Mouse (Mus musculus): ENCODE measurements at regions not wholly inside any gene's neighbourhood (a gene's known extent, or its start where the extent isn't known, plus 50 kb on each side); places are given as distances from the start of the nearest gene placed in this dataset.
"Not testable (repeated sequence)": the region's sequence is repeated elsewhere in the genome, so short reads cannot be mapped to it uniquely, and the experiment has no call there.

DNA sequence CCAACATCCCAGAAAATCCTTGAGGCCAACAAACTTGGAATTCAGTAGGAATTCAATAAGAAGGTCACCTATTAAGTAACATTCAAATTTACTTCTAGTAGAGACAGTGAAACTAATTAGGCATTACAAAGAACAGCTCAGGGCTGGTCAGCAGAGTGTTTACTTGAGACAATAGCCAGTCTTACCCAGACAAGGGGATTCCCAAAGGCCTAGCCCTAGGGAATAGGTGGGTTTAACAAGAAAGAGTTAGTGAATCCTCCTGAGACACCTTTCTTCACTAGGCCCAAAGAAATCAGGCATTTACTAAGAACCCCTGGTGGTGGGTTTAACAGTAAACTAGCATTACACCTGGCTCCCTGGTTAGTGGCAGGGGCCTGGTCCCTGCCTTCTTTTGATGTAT is 597.7 kb upstream of the Cdh9 start:
- no peak for DNase-seq (ENCODE audit: low read depth, low spot score)

- no peak for DNase-seq (ENCODE audit: low read depth, low spot score)
Measured at GRCm38 (mm10) chr15:16158164-16158563, 570.4 kb upstream of the Cdh9 start.

GRCm38 (mm10) chr15:16163969-16164368 is 564.6 kb upstream of the Cdh9 start:
- no peak for DNase-seq (ENCODE audit: low read depth, low spot score)

GRCm38 (mm10) chr15:16213354-16213753 is 515.2 kb upstream of the Cdh9 start:
- DNase-seq (ENCODE audit: low read depth, low spot score) = no peak

DNA sequence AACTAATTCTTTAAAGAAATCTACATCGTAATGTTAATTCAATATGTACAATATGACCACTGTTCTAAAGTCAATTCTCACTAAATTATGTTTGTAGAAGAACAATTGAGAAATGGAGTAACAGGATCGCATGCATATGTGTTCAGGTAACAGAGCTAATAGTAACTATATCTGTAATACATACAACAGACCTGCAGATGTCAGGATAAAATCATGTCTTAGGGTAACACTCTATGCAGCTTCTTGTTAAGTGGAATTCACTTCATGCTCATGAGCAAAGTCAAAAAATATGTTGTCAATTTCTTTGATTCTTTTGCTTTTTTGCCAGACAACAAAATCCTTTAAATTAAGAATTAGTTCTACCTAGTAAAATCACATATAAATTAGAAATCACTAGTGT is 506.9 kb upstream of the Cdh9 start:
- DNase-seq (ENCODE audit: low read depth, low spot score) = no peak

GRCm38 (mm10) chr15:16248595-16248994 is 480.0 kb upstream of the Cdh9 start:
- DNase-seq (ENCODE audit: low read depth, low spot score) = no peak

GRCm38 (mm10) chr15:16285166-16285565 is 443.4 kb upstream of the Cdh9 start:
- DNase-seq (ENCODE audit: low read depth, low spot score) = no peak

DNA sequence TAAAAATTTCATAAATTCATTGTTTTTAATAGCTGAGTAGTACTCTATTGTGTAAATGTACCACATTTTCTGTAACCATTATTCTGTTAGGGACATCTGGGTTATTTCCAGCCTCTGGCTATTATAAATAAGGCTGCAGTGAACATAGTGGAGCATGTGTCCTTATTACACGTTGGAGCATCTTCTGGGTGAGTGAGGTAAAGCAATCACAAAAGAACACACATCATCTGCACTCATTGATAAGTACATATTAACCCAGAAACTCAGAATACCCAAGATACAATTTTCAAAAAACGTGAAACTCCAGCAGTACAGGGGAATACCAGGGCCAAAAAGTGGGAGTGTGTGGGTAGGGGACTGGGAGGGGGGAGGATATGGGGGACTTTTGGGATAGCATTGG is 434.0 kb upstream of the Cdh9 start:
- not testable (repeated sequence) for DNase-seq (ENCODE audit: low read depth, low spot score)

DNA sequence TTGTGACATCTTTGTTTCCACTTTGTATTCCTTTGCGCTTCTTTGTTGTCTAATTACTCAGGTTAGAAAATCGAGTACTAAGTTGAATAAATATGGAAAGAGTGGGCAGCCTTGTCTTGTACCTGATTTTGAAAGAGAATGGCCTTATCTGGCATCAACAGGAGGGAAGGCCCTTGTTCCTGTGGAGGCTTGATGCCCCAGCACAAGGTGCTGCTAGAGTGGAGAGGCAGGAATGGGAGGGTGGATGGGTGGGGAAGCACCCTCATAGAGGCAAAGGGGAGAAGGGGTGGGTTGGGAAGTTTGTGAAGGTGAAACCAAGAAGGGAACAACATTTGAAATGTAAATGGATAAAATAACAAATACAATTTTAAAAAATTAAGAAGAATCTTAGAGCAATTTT is 418.9 kb upstream of the Cdh9 start:
- no peak for DNase-seq (ENCODE audit: low read depth, low spot score)

DNA sequence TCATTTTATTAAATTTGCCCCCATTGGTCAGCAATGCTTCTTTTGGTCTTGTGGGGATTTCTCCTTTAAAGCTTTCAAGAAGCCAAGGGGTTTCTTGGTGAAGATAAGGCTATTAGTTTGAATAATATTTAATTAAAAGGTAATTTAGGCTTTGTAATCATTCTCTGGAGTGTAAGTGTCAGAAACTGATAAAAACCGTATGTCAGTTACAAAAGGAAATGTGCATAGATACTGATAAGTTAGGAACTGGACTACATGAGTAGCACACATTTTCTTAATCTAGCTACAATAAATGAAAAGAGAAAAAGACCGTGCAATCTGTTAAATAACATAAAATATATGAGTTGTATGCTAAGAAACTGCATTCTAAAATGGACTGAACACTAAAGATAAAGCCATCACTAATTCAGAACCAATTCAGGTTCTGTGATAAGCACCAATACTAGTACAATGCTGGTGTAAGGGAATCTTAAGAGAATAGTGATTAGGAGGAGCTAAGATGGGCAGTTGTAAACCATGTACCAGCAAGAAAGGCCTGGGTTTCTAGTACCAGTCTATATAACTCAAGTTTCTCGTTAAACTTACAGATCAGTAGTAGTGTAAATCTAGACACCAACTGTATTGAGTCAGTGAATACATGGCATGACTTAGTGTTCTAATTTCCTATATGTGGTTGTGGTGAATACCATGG is 416.5 kb upstream of the Cdh9 start:
- no peak for DNase-seq (ENCODE audit: low read depth, low spot score)

DNA sequence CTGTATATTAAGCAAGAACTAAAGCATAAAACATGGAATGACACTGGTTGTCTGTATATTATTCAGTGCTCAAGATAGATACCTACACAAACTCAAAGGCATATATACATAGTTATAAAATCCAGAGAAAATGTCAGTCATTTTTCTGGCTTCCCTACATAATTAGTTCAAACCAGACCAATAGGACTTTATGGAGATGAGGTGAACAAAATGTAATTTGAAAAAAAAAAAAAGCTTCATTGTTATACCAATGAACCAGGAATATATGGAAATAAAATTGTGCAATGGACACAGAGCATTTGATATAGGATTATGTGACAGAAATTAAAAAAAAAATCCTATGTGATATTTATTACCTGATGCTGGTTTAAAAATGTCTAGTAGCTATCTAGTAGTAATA is 415.8 kb upstream of the Cdh9 start:
- DNase-seq (ENCODE audit: low read depth, low spot score) = no peak

DNA sequence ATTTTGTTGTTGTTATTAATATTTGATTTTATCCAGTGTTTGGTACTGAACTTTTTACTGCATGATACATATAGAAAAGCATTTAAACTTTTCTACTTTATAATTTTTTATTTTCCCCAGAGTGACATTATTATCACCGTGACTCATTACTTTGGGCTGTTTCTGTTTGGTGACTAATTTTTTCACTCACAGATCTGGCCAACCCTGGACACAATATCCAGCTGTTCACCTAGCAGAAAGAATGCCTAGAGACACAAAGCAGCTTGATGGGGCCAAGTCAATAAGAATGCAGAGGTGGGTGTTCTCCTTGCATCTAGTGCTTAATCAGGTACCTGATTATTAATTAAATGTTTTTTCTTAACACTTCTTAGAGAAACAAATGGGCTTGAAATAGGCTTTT is 414.7 kb upstream of the Cdh9 start:
- peak; percentile 5 for DNase-seq (ENCODE audit: low read depth, low spot score)

DNA sequence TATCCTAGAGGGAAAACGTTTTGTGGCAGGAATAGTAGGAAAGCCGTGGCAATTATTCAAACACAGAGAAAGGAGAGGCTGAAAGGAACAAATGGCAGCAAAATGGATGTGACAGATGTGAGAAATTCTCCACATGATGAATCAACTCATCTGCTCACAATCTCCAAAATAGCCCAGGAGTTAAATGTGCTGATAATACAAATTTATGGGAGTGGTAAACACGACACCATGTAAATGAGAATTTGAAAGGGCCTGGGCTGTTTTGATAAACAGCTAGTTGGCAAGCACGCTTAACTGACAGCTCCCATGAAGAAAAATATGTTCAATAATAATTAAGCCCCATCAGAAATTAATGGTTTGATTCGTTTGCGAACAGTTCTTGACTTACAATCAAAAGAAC is 413.9 kb upstream of the Cdh9 start:
- DNase-seq (ENCODE audit: low read depth, low spot score) = no peak

DNA sequence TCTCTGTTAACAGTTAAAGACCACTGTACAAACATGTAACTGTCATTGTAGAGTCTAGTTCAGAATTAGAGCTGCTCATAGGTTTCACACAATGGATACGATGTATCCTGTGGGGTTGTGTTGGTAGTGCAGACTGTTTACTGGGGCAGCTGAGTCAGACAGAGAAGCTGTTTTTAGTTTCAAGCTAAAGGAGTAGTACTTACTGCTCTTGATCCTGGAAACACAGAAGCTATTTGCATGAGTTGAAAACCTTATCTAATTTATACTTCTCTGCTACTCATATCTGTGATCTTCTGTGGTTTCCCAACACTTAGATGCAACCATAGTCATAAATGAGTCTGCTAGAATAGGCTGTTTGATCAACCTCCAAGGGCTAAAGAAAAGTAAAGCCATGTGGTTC is 413.5 kb upstream of the Cdh9 start:
- DNase-seq (ENCODE audit: low read depth, low spot score) = no peak

- DNase-seq (ENCODE audit: low read depth, low spot score) = no peak
Measured at GRCm38 (mm10) chr15:16326327-16326726, 402.2 kb upstream of the Cdh9 start.

All from 3T3-L1 (cell line).